Mouse (Mus musculus): ENCODE measurements around the gene Ate1. TPM values are rescaled to one million over a fixed set of nuclear protein-coding genes. Genes with fewer than 3 reads are reported as not detected.
"Not testable (repeated sequence)": the region's sequence is repeated elsewhere in the genome, so short reads cannot be mapped to it uniquely, and the experiment has no call there.

Ate1 gene
- total RNA-seq, 1 experiment: 25.7 TPM

GRCm38 (mm10) chr7:130419961-130420360 lies 100.2 kb downstream of the Ate1 start:
- no peaks in the 10 kb centered on the region for H3K36me3 ChIP-seq (ENCODE audit: control insufficient read depth, insufficient read depth, low read length, poor library complexity, severe bottlenecking)
- TF ChIP-seq ZC3H11A (IDR thresholded peaks at IDR 0.05; ENCODE audit: borderline replicate concordance, low read depth, low read length): no peak
- no peak for TF ChIP-seq MAFK (IDR thresholded peaks at IDR 0.05; ENCODE audit: insufficient read depth, low read depth, low read length)
- TF ChIP-seq ZNF384 (IDR thresholded peaks at IDR 0.05; ENCODE audit: low read depth, low read length): no peak
- TF ChIP-seq CHD2 (IDR thresholded peaks at IDR 0.05; ENCODE audit: low read depth, low read length): no peak
- no peak for TF ChIP-seq HCFC1 (IDR thresholded peaks at IDR 0.05; ENCODE audit: borderline replicate concordance, insufficient read depth, low read length)
- no peak overlapping the region for H3K27ac ChIP-seq (ENCODE audit: insufficient read depth, low read depth, low read length, poor library complexity, severe bottlenecking)
- H3K4me3 ChIP-seq (ENCODE audit: insufficient read depth in 1 of 2, low read depth in 1 of 2, low read length in 2 of 2, poor library complexity in 1 of 2, severe bottlenecking in 1 of 2): no peak overlapping the region
- in situ Hi-C loops (cut with MboI; ENCODE audit: low sequenced_read_pairs in 2 of 2, unreplicated experiment in 2 of 2): no loop called here
- no peak overlapping the region for H3K9ac ChIP-seq (ENCODE audit: insufficient read depth, low read depth, low read length, poor library complexity, severe bottlenecking)
- H3K4me1 ChIP-seq (ENCODE audit: control insufficient read depth in 2 of 2, insufficient read depth in 2 of 2, low read length in 2 of 2, poor library complexity in 1 of 2): no peaks in the 10 kb centered on the region
- no peaks in the 10 kb centered on the region for H3K9me3 ChIP-seq (ENCODE audit: control insufficient read depth, insufficient read depth, low read depth, low read length)
- DNase-seq (ENCODE audit: low read depth, low spot score): no peak

DNA sequence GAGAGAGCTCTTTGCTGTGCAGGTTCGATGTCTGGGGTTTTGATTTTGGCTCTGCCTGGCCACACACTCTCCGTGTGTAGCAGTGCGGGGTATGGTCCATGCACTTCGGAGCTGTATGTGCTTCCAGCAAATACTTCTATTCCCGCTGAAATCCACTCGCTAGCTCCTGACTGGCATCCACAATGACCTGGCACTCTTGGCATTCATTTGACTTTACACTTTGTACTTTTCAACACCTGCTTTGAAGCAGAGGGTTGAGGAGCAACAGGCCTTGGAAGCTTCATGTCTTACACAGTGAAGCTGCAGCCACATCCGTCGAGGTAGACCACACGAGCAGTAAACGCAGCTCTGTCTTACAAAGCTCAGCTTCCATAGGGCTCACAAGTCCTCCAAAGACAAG lies 112.5 kb downstream of the Ate1 start:
- Histone ChIP-seq H3K9ac (ENCODE audit: insufficient read depth, low read depth, low read length, poor library complexity, severe bottlenecking) (no peak overlapping the region), H3K27ac (ENCODE audit: insufficient read depth, low read depth, low read length, poor library complexity, severe bottlenecking) (no peak overlapping the region), H3K4me1 (ENCODE audit: control insufficient read depth in 2 of 2, insufficient read depth in 2 of 2, low read length in 2 of 2, poor library complexity in 1 of 2) (no peaks in the 10 kb centered on the region), H3K4me3 (ENCODE audit: insufficient read depth in 1 of 2, low read depth in 1 of 2, low read length in 2 of 2, poor library complexity in 1 of 2, severe bottlenecking in 1 of 2) (no peak overlapping the region), H3K36me3 (ENCODE audit: control insufficient read depth, insufficient read depth, low read length, poor library complexity, severe bottlenecking) (no peaks in the 10 kb centered on the region), H3K9me3 (ENCODE audit: control insufficient read depth, insufficient read depth, low read depth, low read length) (no peaks in the 10 kb centered on the region)
- DNase-seq (ENCODE audit: low read depth, low spot score): no peak
- in situ Hi-C loops (cut with MboI; ENCODE audit: low sequenced_read_pairs in 2 of 2, unreplicated experiment in 2 of 2): no loop called here
- no peak for TF ChIP-seq ZC3H11A (IDR thresholded peaks at IDR 0.05; ENCODE audit: borderline replicate concordance, low read depth, low read length)

DNA sequence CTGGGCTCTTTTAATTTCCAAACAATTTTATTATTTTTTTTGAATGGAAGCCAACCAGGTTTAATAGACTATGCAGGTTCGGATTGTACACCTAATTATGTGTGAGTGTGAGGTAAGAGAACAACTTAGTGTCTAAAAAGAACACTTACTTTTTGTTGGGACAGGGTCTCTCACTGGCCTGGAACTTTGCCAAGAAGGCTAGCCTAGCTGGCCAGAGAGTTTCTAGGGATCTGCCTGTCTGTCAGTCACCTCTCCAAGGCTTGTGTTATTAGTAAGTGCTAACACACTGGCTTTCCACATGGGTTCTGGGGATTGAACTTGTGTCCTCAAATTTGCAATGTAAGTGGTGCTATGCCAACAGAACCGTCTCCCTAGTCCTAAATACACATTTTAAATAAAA lies 116.8 kb downstream of the Ate1 start:
- Histone ChIP-seq H3K9ac (ENCODE audit: insufficient read depth, low read depth, low read length, poor library complexity, severe bottlenecking) (no peak overlapping the region), H3K4me3 (ENCODE audit: insufficient read depth in 1 of 2, low read depth in 1 of 2, low read length in 2 of 2, poor library complexity in 1 of 2, severe bottlenecking in 1 of 2) (no peak overlapping the region), H3K9me3 (ENCODE audit: control insufficient read depth, insufficient read depth, low read depth, low read length) (no peaks in the 10 kb centered on the region), H3K36me3 (ENCODE audit: control insufficient read depth, insufficient read depth, low read length, poor library complexity, severe bottlenecking) (no peaks in the 10 kb centered on the region; the same call in 1 of the 2 replicates), H3K27ac (ENCODE audit: insufficient read depth, low read depth, low read length, poor library complexity, severe bottlenecking) (no peak overlapping the region), H3K4me1 (ENCODE audit: control insufficient read depth in 2 of 2, insufficient read depth in 2 of 2, low read length in 2 of 2, poor library complexity in 1 of 2) (no peaks in the 10 kb centered on the region)
- no peak for DNase-seq (ENCODE audit: low read depth, low spot score)
- in situ Hi-C loops (cut with MboI; ENCODE audit: low sequenced_read_pairs in 2 of 2, unreplicated experiment in 2 of 2): no loop called here
- TF ChIP-seq ZNF384 (IDR thresholded peaks at IDR 0.05; ENCODE audit: low read depth, low read length): no peak
- no peak for TF ChIP-seq ZC3H11A (IDR thresholded peaks at IDR 0.05; ENCODE audit: borderline replicate concordance, low read depth, low read length)
- no peak for TF ChIP-seq CHD2 (IDR thresholded peaks at IDR 0.05; ENCODE audit: low read depth, low read length)
- TF ChIP-seq HCFC1 (IDR thresholded peaks at IDR 0.05; ENCODE audit: borderline replicate concordance, insufficient read depth, low read length): no peak
- TF ChIP-seq MAFK (IDR thresholded peaks at IDR 0.05; ENCODE audit: insufficient read depth, low read depth, low read length): no peak

- H3K4me3 ChIP-seq (ENCODE audit: insufficient read depth in 1 of 2, low read depth in 1 of 2, low read length in 2 of 2, poor library complexity in 1 of 2, severe bottlenecking in 1 of 2): no peak overlapping the region
- in situ Hi-C loops (cut with MboI; ENCODE audit: low sequenced_read_pairs in 2 of 2, unreplicated experiment in 2 of 2): loop anchor here (25.0 kb wide), 1 partner anchor 732 kb away; no protein-coding TSS in a partner anchor
- H3K9ac ChIP-seq (ENCODE audit: insufficient read depth, low read depth, low read length, poor library complexity, severe bottlenecking): no peak overlapping the region
- no peak for DNase-seq (ENCODE audit: low read depth, low spot score)
- no peaks in the 10 kb centered on the region for H3K9me3 ChIP-seq (ENCODE audit: control insufficient read depth, insufficient read depth, low read depth, low read length)
- H3K27ac ChIP-seq (ENCODE audit: insufficient read depth, low read depth, low read length, poor library complexity, severe bottlenecking): no peak overlapping the region
- TF ChIP-seq ZNF384 (IDR thresholded peaks at IDR 0.05; ENCODE audit: low read depth, low read length): 0 out of 2 replicates have a peak, but pooled peaks have one; percentile 27
- no peak for TF ChIP-seq MAFK (IDR thresholded peaks at IDR 0.05; ENCODE audit: insufficient read depth, low read depth, low read length)
- peaks cover 2% of the 10 kb centered on the region; the same call in 1 of the 2 replicates for H3K36me3 ChIP-seq (ENCODE audit: control insufficient read depth, insufficient read depth, low read length, poor library complexity, severe bottlenecking)
- H3K4me1 ChIP-seq (ENCODE audit: control insufficient read depth in 2 of 2, insufficient read depth in 2 of 2, low read length in 2 of 2, poor library complexity in 1 of 2): peaks cover 0 to 4% of the 10 kb centered on the region in 2 experiments; a peak in 1 of 4 replicates
Measured at GRCm38 (mm10) chr7:130394697-130395096, 125.5 kb downstream of the Ate1 start.

DNA sequence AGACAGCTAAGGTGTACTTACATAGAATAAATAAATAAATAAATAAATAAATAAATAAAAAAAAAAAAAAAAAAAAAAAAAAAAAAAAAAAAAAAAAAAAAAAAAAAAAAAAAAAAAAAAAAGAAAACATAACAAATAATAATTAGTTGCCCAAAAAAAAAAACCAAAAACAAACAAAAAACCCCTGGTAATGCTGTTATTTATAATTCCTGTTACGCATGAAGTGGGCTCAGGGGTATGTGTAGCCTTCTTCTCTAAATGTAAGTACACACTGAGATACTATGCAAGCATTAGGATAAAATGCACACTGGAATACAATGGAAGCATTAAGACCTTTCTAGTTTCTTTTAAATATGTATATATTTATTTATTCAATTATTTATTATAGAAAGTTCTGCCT lies 130.1 kb downstream of the Ate1 start:
- not testable (repeated sequence) for H3K4me1 ChIP-seq (ENCODE audit: control insufficient read depth in 2 of 2, insufficient read depth in 2 of 2, low read length in 2 of 2, poor library complexity in 1 of 2); DNase-seq (ENCODE audit: low read depth, low spot score); H3K27ac ChIP-seq (ENCODE audit: insufficient read depth, low read depth, low read length, poor library complexity, severe bottlenecking); H3K9ac ChIP-seq (ENCODE audit: insufficient read depth, low read depth, low read length, poor library complexity, severe bottlenecking); H3K9me3 ChIP-seq (ENCODE audit: control insufficient read depth, insufficient read depth, low read depth, low read length); H3K36me3 ChIP-seq (ENCODE audit: control insufficient read depth, insufficient read depth, low read length, poor library complexity, severe bottlenecking); H3K4me3 ChIP-seq (ENCODE audit: insufficient read depth in 1 of 2, low read depth in 1 of 2, low read length in 2 of 2, poor library complexity in 1 of 2, severe bottlenecking in 1 of 2)
- peak; percentile 91 for TF ChIP-seq ZNF384 (IDR thresholded peaks at IDR 0.05; ENCODE audit: low read depth, low read length)
- in situ Hi-C loops (cut with MboI; ENCODE audit: low sequenced_read_pairs in 2 of 2, unreplicated experiment in 2 of 2): loop anchor here (25.0 kb wide), 1 partner anchor 728 kb away; no protein-coding TSS in a partner anchor

All from ES-E14 (cell line).